Mouse (Mus musculus) heart, adult 2 months (tissue): ENCODE data around the gene Nploc4.

Source experiments
- CTCF ChIP-seq: fragments of 200-600 bp; IDR thresholded peaks from 2 replicates; pipeline ENCODE4 v1.8.1; 2022; ENCODE audit warnings: antibody characterized with exemption, mild to moderate bottlenecking, moderate library complexity
- EP300 ChIP-seq: fragments of 200-500 bp; IDR thresholded peaks from 2 replicates; pipeline ENCODE4 v1.6.1; 2011; ENCODE audit warnings: low read depth, low read length, control low read depth; ENCODE audit not compliant: insufficient read depth
- POLR2A ChIP-seq: fragments of 200-500 bp; IDR thresholded peaks from 2 replicates; pipeline ENCODE4 v1.6.1; 2011; ENCODE audit warnings: mild to moderate bottlenecking, low read depth, low read length, control low read depth; ENCODE audit not compliant: insufficient read depth

GRCm38 (mm10) chr11:120442765-120443280 is 5.3 kb upstream of the Nploc4 start:
- TF ChIP-seq POLR2A (no peak), CTCF (no peak), EP300 (no peak)
